Mouse (Mus musculus) myocyte (in vitro differentiated cells): Measurements from ENCODE around the gene Rhbdf2.

Experiments
- CEBPB ChIP-seq: IDR thresholded peaks from 2 replicates; pipeline ENCODE4 v1.6.1; 2011; ENCODE audit warnings: mild to moderate bottlenecking, moderate library complexity; ENCODE audit not compliant: poor library complexity, insufficient read depth, severe bottlenecking
- E2F4 ChIP-seq: IDR thresholded peaks from one replicate; pipeline ENCODE4 v1.6.1; 2011; ENCODE audit warnings: mild to moderate bottlenecking, control low read depth, moderate library complexity; ENCODE audit not compliant: insufficient read depth
- MAX ChIP-seq: IDR thresholded peaks from one replicate; pipeline ENCODE4 v1.6.1; 2011; ENCODE audit warnings: low read depth, mild to moderate bottlenecking, control low read depth
- MYOD1 ChIP-seq, 3 experiments: IDR thresholded peaks; one replicate each; pipeline ENCODE4 v1.6.1; 2011; ENCODE audit warnings: control low read depth in 2 of 3, low read depth in 2 of 3, mild to moderate bottlenecking in 2 of 3, moderate library complexity in 1 of 3; ENCODE audit not compliant: insufficient read length in 2 of 3, control insufficient read depth in 1 of 3
- MYOG ChIP-seq, 3 experiments: IDR thresholded peaks; one replicate each; pipeline ENCODE4 v1.6.1; 2011; ENCODE audit warnings: control low read depth in 2 of 3, low read depth in 2 of 3, mild to moderate bottlenecking in 2 of 3; ENCODE audit not compliant: insufficient read length in 2 of 3, control insufficient read depth in 1 of 3, insufficient read depth in 1 of 3
- POLR2A ChIP-seq: IDR thresholded peaks from one replicate; pipeline ENCODE4 v1.6.1; 2011; ENCODE audit warnings: low read depth, mild to moderate bottlenecking, control low read depth, moderate library complexity; ENCODE audit not compliant: insufficient read length
- POLR2AphosphoS2 ChIP-seq: IDR thresholded peaks from one replicate; pipeline ENCODE4 v1.6.1; 2011; ENCODE audit warnings: low read depth, control low read depth; ENCODE audit not compliant: insufficient read length
- REST ChIP-seq: IDR thresholded peaks from one replicate; pipeline ENCODE4 v1.6.1; 2011; ENCODE audit warnings: mild to moderate bottlenecking, control low read depth, moderate library complexity; ENCODE audit not compliant: insufficient read depth, insufficient read length
- TCF12 ChIP-seq: IDR thresholded peaks from one replicate; pipeline ENCODE4 v1.6.1; 2011; ENCODE audit warnings: mild to moderate bottlenecking, control low read depth; ENCODE audit not compliant: poor library complexity, insufficient read depth, severe bottlenecking
- USF1 ChIP-seq: IDR thresholded peaks from one replicate; pipeline ENCODE4 v1.6.1; 2011; ENCODE audit warnings: low read depth, mild to moderate bottlenecking, control low read depth, moderate library complexity

DNA sequence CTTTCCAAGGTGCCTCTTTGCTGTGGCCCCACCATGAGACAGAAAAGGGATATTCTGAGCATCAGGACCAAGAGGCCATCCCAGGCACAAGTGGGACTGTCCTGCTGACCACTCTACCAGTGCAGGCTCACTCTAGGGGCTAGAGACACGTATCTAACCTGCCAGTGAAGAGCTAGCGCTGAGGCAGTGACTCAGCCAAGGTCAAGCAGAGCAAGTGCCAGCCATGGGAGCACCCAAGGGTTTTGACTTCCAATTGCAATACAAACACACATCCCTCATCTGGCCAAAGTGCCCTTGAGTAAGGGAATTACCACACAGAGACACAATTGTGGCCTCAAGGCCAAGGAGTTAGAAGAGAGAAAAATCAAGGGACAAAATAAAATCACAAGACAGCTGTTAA is 51.4 kb downstream of the Rhbdf2 start:
- TF ChIP-seq REST, result no peak
- TF ChIP-seq MAX, result no peak
- TF ChIP-seq POLR2A, result no peak
- no peak for TF ChIP-seq CEBPB
- TF ChIP-seq POLR2AphosphoS2, result no peak
- TF ChIP-seq TCF12, result no peak
- no peak for TF ChIP-seq MYOD1 (IDR thresholded peaks at IDR 0.05; ENCODE audit: control insufficient read depth in 1 of 3, insufficient read length in 2 of 3, low read depth in 2 of 3)
- no peak for TF ChIP-seq MYOG (IDR thresholded peaks at IDR 0.05; ENCODE audit: control insufficient read depth in 1 of 3, insufficient read depth in 1 of 3, insufficient read length in 2 of 3, low read depth in 2 of 3)
- TF ChIP-seq USF1, result no peak
- no peak for TF ChIP-seq E2F4
